Mouse (Mus musculus) thymus, adult 2 months (tissue): ENCODE measurements around the gene Pja2. TPM values are rescaled to one million over a fixed set of nuclear protein-coding genes. Genes with fewer than 3 reads are reported as not detected.
A peak's percentile ranks its signal among the peaks of the same experiment; 100 is the strongest.
"Not testable (repeated sequence)": the region's sequence is repeated elsewhere in the genome, so short reads cannot be mapped to it uniquely, and the experiment has no call there.

ENCODE experiments used
- DNase-seq: peaks from one replicate; pipeline ENCODE4 v3.0.0; 2021
- H3K27ac ChIP-seq: fragments of 200-500 bp; 2 replicates; pipeline ENCODE4 v1.5.1; 2012; ENCODE audit warnings: low read length, control low read depth; ENCODE audit not compliant: control insufficient read depth, insufficient read depth
- H3K27me3 ChIP-seq: fragments of 200-500 bp; 2 replicates; pipeline ENCODE4 v1.6.1; 2012; ENCODE audit warnings: mild to moderate bottlenecking, low read length, moderate library complexity, mixed read lengths; ENCODE audit not compliant: control insufficient read depth, insufficient read depth
- H3K36me3 ChIP-seq: fragments of 200-500 bp; 2 replicates; pipeline ENCODE4 v1.6.1; 2012; ENCODE audit warnings: mild to moderate bottlenecking, low read length, moderate library complexity; ENCODE audit not compliant: control insufficient read depth, insufficient read depth
- H3K4me1 ChIP-seq: fragments of 200-500 bp; replicated peaks from 2 replicates; pipeline ENCODE4 v1.6.1; 2012; ENCODE audit warnings: low read length; ENCODE audit not compliant: control insufficient read depth, insufficient read depth
- H3K4me3 ChIP-seq: fragments of 200-500 bp; 2 replicates; pipeline ENCODE4 v1.5.1; 2012; ENCODE audit warnings: mild to moderate bottlenecking, low read length, control low read depth, moderate library complexity; ENCODE audit not compliant: control insufficient read depth, insufficient read depth
- CTCF ChIP-seq: fragments of 200-500 bp; IDR thresholded peaks from 2 replicates; pipeline ENCODE4 v1.5.1; 2012; ENCODE audit warnings: mild to moderate bottlenecking, control low read depth, low read length, moderate library complexity, borderline replicate concordance; ENCODE audit not compliant: control insufficient read depth, poor library complexity, insufficient read depth; ENCODE audit errors: extremely low read depth
- POLR2A ChIP-seq: fragments of 200-500 bp; IDR thresholded peaks from 2 replicates; pipeline ENCODE4 v1.6.1; 2012; ENCODE audit warnings: mild to moderate bottlenecking, low read length, control low read depth, moderate library complexity; ENCODE audit not compliant: control insufficient read depth, poor library complexity, insufficient read depth; ENCODE audit errors: extremely low read depth
- WGBS: fragments of 180-500 bp; shearing (Covaris S2); methylation state at CpG from one replicate; pipeline ENCODE4 v1.1.7; 2018; 5-methylcytosine and 5-hydroxymethylcytosine counted together
- polyA plus RNA-seq: library from polyadenylated mRNA; depleted of rRNA; stranded (reverse); fragments of >200 nt; gene quantifications from 2 replicates; pipeline ENCODE4 v1.2.3, GENCODE M21; 2012

The Pja2 gene
- polyA plus RNA-seq, 1 experiment: 10.5 TPM

DNA sequence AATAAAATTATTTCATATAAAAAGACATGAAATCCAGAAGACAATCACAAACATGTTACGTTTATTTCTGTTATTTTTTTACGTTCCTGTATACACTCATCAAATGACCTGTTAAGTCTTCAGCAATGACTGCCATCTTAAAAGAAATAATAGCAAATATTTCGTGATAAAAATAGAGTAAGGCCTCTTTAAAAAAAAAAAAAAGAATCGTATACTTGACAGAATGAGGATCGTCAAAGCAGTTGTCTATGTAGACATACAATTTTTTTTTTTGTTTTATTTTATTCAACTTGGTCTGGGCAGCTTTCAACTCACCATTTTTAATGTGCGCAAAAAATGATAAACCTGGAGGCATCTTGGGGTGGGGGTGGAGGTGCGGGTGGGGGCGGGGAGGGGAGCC is 831 bp downstream of the Pja2 start:
- Histone ChIP-seq H3K4me1 (no peaks in the 10 kb centered on the region), H3K27ac (no peak overlapping the region), H3K4me3 (peak overlapping the region; percentile 81), H3K27me3 (no peaks in the 10 kb centered on the region), H3K36me3 (no peaks in the 10 kb centered on the region)
- TF ChIP-seq POLR2A: no peak
- TF ChIP-seq CTCF: no peak
- no peak for DNase-seq
- WGBS: 24% methylated on average over 8 of the region's 8 CpGs

DNA sequence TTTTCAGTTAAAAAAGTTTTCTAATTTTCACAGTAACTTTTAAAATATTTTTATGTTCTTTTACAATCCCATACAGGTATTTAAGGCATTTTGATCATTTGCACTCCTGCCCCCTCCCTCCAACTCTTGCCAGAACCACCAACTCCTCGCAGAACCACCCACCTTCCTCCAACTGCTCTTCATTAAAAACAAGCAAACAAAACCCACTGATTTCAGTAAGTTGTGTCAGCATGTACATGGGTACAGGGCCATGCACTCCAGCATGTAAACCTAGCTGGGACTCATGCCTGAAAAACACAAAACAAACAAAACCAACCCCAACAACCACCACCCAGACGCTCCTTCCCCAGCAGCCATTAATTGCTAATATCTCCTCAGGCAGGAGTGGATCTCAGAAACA is 7.2 kb downstream of the Pja2 start:
- Histone ChIP-seq H3K27me3 (no peaks in the 10 kb centered on the region), H3K27ac (no peak overlapping the region), H3K36me3 (no peaks in the 10 kb centered on the region), H3K4me3 (no peak overlapping the region), H3K4me1 (no peaks in the 10 kb centered on the region)
- WGBS: 91% methylated on average over 2 of the region's 2 CpGs
- no peak for DNase-seq
- no peak for TF ChIP-seq CTCF

- H3K27me3 ChIP-seq: no peaks in the 10 kb centered on the region
- H3K27ac ChIP-seq: no peak overlapping the region
- H3K36me3 ChIP-seq: no peaks in the 10 kb centered on the region
- no peaks in the 10 kb centered on the region for H3K4me1 ChIP-seq
- H3K4me3 ChIP-seq: no peak overlapping the region
- TF ChIP-seq CTCF (no peak), POLR2A (no peak)
- no peak for DNase-seq
Measured at GRCm38 (mm10) chr17:64315428-64315827, 16.3 kb downstream of the Pja2 start.

- H3K4me1 ChIP-seq, H3K27me3 ChIP-seq, DNase-seq, H3K27ac ChIP-seq, H3K4me3 ChIP-seq, H3K36me3 ChIP-seq: not testable (repeated sequence)
- 96% methylated on average over 1 of the region's 1 CpGs for WGBS
Measured at GRCm38 (mm10) chr17:64314523-64314922, 17.2 kb downstream of the Pja2 start.

DNA sequence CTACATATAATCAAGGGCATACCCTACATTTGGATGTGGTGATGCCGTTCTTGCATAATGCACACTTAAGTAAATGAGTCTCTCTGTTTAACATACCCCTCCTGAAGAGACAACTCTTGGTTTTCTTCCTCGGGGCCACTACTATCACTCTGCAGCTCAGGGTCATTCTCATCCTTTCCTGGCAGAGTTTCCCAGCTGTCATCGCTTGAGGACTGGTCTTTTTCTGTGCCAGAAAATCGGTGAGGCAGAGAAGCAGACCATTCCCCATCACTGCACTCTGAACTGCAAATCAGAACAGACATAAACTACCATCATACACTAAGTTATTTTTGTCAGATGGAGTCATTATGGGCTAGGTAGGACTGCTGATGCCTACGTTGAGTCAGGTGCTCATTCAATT is 34.1 kb downstream of the Pja2 start:
- Histone ChIP-seq H3K27ac (no peak overlapping the region), H3K4me1 (no peaks in the 10 kb centered on the region), H3K4me3 (no peak overlapping the region), H3K36me3 (no peaks in the 10 kb centered on the region), H3K27me3 (no peaks in the 10 kb centered on the region)
- 93% methylated on average over 5 of the region's 5 CpGs for WGBS
- TF ChIP-seq CTCF: no peak
- TF ChIP-seq POLR2A: no peak
- no peak for DNase-seq

GRCm38 (mm10) chr17:64292740-64293139 is 39.0 kb downstream of the Pja2 start:
- Histone ChIP-seq H3K4me3 (no peak overlapping the region), H3K27ac (no peak overlapping the region), H3K4me1 (no peaks in the 10 kb centered on the region), H3K27me3 (no peaks in the 10 kb centered on the region), H3K36me3 (no peaks in the 10 kb centered on the region; the same call in 1 of the 2 replicates)
- over 99% methylated on average over 8 of the region's 8 CpGs for WGBS
- TF ChIP-seq CTCF: no peak
- no peak for TF ChIP-seq POLR2A
- no peak for DNase-seq

- Histone ChIP-seq H3K36me3 (peaks cover 5% of the 10 kb centered on the region; the same call in 1 of the 2 replicates), H3K4me3 (no peak overlapping the region), H3K4me1 (no peaks in the 10 kb centered on the region), H3K27me3 (no peaks in the 10 kb centered on the region), H3K27ac (no peak overlapping the region)
- DNase-seq: no peak
- WGBS: 98% methylated on average over 4 of the region's 4 CpGs
- TF ChIP-seq POLR2A (no peak), CTCF (no peak)
Measured at GRCm38 (mm10) chr17:64289684-64290083, 42.0 kb downstream of the Pja2 start.

GRCm38 (mm10) chr17:64288000-64288399 is 43.7 kb downstream of the Pja2 start:
- TF ChIP-seq POLR2A (no peak), CTCF (no peak)
- WGBS: 97% methylated on average over 7 of the region's 7 CpGs
- no peak for DNase-seq
- peaks cover 19% of the 10 kb centered on the region for H3K36me3 ChIP-seq
- H3K4me3 ChIP-seq: no peak overlapping the region
- no peaks in the 10 kb centered on the region for H3K27me3 ChIP-seq
- H3K27ac ChIP-seq: no peak overlapping the region
- H3K4me1 ChIP-seq: no peaks in the 10 kb centered on the region
